Mouse (Mus musculus) adrenal gland, adult 8-10 months (tissue): ENCODE results near the gene Olfr1330. TPM values are rescaled to one million over a fixed set of nuclear protein-coding genes. Genes with fewer than 3 reads are reported as not detected.
"Not testable (repeated sequence)": the region's sequence is repeated elsewhere in the genome, so short reads cannot be mapped to it uniquely, and the experiment has no call there.

ENCODE experiments used
- DNase-seq: peaks from one replicate; pipeline ENCODE4 v3.0.0; 2022
- total RNA-seq, 4 experiments: library from RNA; stranded (reverse); gene quantifications; 2 replicates each; pipeline ENCODE4 v1.2.4; 2022

Olfr1330 gene
- not detected for total RNA-seq

GRCm38 (mm10) chr4:118888297-118888696 is at the start of gene Olfr1330:
Olfr1330 (plus strand) TSS chr4:118888597.
- no peak for DNase-seq

- no peak for DNase-seq
Measured at GRCm38 (mm10) chr4:118861791-118862190, 26.6 kb upstream of the Olfr1330 start.

GRCm38 (mm10) chr4:118862704-118863103 is 25.7 kb upstream of the Olfr1330 start:
- DNase-seq, result no peak

- no peak for DNase-seq
Measured at GRCm38 (mm10) chr4:118864349-118864748, 24.0 kb upstream of the Olfr1330 start, which contains the start of gene Olfr1331. Olfr1331 (plus strand) TSS chr4:118864649.

GRCm38 (mm10) chr4:118867566-118867965 is 20.8 kb upstream of the Olfr1330 start:
- DNase-seq, result no peak

- no peak for DNase-seq
Measured at GRCm38 (mm10) chr4:118901981-118902380, 13.6 kb downstream of the Olfr1330 start.

- DNase-seq, result not testable (repeated sequence)
Measured at GRCm38 (mm10) chr4:118917365-118917764, 29.0 kb downstream of the Olfr1330 start, which contains the start of gene Olfr1329. Olfr1329 (minus strand) TSS chr4:118917465.

- DNase-seq, result not testable (repeated sequence)
Measured at GRCm38 (mm10) chr4:118931326-118931725, 42.9 kb downstream of the Olfr1330 start.

- no peak for DNase-seq
Measured at GRCm38 (mm10) chr4:118938512-118938911, 50.1 kb downstream of the Olfr1330 start, which contains the start of gene Olfr1328. Olfr1328 (minus strand) TSS chr4:118938612.

Other genes with a start within 250 kb of the Olfr1330 start
- gene Olfr62, start 229.6 kb upstream of the Olfr1330 start, total RNA-seq, result not detected
- gene Olfr1342, start 195.8 kb upstream of the Olfr1330 start, total RNA-seq, result not detected
- gene Olfr1341, start 185.1 kb upstream of the Olfr1330 start, total RNA-seq, result not detected
- gene Olfr1340, start 168.5 kb upstream of the Olfr1330 start, total RNA-seq, result not detected
- not detected for gene Olfr1339, start 156.4 kb upstream of the Olfr1330 start, total RNA-seq
- not detected for gene Olfr1338, start 129.9 kb upstream of the Olfr1330 start, total RNA-seq
- gene Olfr1337, start 106.0 kb upstream of the Olfr1330 start, total RNA-seq, result not detected
- not detected for gene Olfr1335, start 78.7 kb upstream of the Olfr1330 start, total RNA-seq
- not detected for gene Olfr1333, start 52.3 kb upstream of the Olfr1330 start, total RNA-seq
- not detected for gene Olfr1331, start 23.9 kb upstream of the Olfr1330 start, total RNA-seq
- gene Olfr1329, start 28.9 kb downstream of the Olfr1330 start, total RNA-seq, result not detected
- gene Olfr1328, start 50.0 kb downstream of the Olfr1330 start, total RNA-seq, result not detected
- not detected for gene Lao1, start 73.0 kb downstream of the Olfr1330 start, total RNA-seq
- gene Slc2a1, start 220.1 kb downstream of the Olfr1330 start, total RNA-seq, result 10 to 100 TPM; 22.2 to 27.9 (median 26.0) TPM